Mouse (Mus musculus) liver, embryonic 14.5 days (tissue): ENCODE results near the gene Cic.

Experiments
- CTCF ChIP-seq: IDR thresholded peaks from 2 replicates; pipeline ENCODE4 v1.5.1; 2016; ENCODE audit warnings: antibody characterized with exemption, low read depth, control low read depth
- EP300 ChIP-seq: IDR thresholded peaks from 2 replicates; pipeline ENCODE4 v1.6.1; 2016; ENCODE audit warnings: antibody characterized with exemption, low read depth

GRCm38 (mm10) chr7:25311193-25311592, 43.7 kb downstream of the Cic start:
- TF ChIP-seq EP300 (no peak), CTCF (no peak)
